Mouse (Mus musculus) CH12.LX (cell line): ENCODE results near the gene Gm3646.

Source experiments
- BHLHE40 ChIP-seq: IDR thresholded peaks from 2 replicates; pipeline ENCODE4 v1.6.1; 2011; ENCODE audit warnings: mild to moderate bottlenecking, low read depth, low read length, improper control_type of control experiment
- MEF2A ChIP-seq: IDR thresholded peaks from 2 replicates; pipeline ENCODE4 v1.6.1; 2014; ENCODE audit warnings: low read depth, mild to moderate bottlenecking, inconsistent platforms, low read length, improper control_type of control experiment, borderline replicate concordance
- POLR2A ChIP-seq: IDR thresholded peaks from 2 replicates; pipeline ENCODE4 v1.6.1; 2011; ENCODE audit warnings: low read depth, mild to moderate bottlenecking, improper control_type of control experiment, low read length
- ZMIZ1 ChIP-seq: IDR thresholded peaks from 2 replicates; pipeline ENCODE4 v1.6.1; 2012; ENCODE audit warnings: low read depth, mild to moderate bottlenecking, inconsistent platforms, low read length, improper control_type of control experiment

DNA sequence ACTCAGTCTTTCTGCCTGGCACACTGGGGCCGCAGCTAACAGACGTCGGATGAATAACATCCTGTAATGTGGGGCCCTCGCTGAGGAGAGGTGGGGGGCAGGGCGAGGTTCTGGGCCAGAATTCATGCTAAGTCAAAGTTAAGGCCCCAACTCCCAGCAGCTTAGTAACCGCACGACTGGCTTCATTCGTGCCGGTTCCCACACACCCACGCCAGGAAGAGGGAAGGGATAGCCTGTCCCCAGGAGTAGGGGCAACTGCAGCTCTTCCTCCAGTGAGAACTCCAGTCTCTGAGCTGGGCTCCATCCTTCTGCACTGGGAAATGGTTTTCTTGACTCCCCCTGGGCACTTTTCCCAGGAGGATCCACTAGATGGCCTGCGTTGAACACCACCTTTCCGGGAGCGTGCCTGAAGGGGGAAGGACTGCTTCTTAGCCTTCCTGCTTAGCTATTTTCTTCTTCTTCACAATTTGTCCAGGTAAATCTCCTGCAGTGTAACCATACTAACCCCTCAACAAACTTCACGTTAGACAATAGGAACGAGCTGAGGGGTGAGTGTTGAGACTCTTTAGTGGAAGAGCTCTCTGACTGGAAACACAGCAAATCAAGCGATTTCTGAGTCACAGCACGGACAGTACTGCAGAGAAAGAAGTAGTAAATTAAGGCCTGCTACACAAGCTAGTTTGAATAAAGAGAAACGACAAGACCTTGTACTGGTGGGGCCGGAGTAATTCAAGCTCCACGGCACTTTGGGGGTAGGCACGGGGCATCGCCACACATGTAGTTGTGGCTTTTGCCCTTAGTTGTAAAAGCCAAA, 43.7 kb downstream of the Gm3646 start:
- TF ChIP-seq MEF2A (no peak), BHLHE40 (no peak), POLR2A (no peak), ZMIZ1 (no peak)
